Mouse (Mus musculus): Measurements from ENCODE around the gene Olfr419.

Gene Olfr419

DNA sequence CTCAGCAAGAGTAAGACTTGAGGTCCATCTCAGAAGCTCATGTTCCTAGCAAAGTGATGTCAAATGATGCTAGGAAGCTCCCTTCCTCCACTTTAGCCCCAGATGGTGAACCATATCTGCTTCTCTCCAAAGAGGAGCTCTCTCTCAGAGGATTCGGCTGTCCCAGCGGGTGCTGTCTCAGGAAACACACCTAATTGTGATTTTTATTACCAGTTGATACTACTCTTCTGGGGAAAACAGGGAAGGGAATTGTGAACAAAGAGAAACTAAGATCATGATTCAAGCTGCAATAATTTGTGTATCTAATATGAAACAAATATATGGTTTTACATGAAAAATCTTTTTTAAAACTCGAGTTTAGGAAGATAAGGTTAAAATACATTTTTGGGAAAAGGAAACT, at the start of gene Olfr419:
Gene Olfr419, minus strand, starts transcription at position 101 of the 400 bp plus-strand sequence.
- DNase-seq (ENCODE audit: low spot score in 2 of 2): no peak

DNA sequence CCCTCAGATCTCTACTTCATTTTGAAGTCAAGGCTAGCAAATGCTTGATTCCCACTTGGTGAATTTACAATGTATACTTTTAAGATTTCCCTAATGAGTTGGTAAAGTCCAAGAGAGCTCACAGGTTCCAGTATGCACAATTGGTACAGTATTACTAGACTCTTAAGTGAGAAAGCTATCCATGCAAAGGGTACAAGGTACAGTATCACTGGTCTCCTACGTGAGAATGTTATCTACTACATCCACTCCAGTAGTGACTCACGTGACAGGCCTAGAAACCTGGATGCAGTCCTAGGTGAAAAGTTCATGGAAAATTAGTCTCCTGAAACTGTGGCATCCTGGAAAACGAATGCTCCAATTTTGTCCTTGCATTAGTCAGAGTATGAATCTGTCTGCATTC, 18.8 kb upstream of the Olfr419 start:
- no peak for DNase-seq (ENCODE audit: low spot score in 2 of 2)

DNA sequence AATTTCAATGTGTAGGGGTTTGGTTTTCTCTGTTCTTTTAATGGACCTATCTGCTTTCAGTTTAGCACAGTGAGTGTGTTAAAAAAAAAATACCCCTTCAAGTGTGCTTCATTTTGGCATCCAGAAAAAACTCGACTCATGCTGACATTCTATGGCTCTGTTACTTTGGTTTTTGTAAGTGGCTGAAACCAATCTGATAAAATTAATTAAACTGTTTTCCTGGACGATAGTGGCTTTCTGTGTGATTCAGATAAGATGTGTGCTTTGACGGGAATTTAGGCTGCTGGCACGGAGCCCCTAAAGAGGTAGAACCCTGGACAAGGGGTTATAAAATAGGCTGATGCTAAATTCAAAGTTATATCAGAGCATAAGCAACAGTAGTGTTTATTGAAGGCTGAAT, 17.3 kb upstream of the Olfr419 start:
- no peak for DNase-seq (ENCODE audit: low spot score in 2 of 2)

DNA sequence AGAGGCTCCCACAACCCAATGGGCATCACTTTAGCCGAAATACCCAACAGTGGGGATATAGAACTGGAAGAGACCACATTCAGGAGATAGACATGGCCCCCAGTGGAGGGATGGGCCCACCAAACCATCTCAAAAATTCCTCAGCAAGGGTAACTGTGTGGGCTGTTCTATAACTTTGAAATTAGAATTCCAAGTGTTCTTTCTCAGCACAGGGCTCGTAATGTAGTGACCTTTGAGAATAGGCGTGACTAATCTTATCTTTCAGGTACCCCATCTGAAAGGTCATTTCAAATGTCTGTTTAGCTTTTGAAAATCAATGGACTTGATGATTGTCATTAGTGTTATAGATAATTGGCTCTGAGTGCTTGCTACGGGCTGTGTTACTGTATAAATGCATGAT, 16.0 kb upstream of the Olfr419 start:
- DNase-seq (ENCODE audit: low spot score in 2 of 2): no peak

DNA sequence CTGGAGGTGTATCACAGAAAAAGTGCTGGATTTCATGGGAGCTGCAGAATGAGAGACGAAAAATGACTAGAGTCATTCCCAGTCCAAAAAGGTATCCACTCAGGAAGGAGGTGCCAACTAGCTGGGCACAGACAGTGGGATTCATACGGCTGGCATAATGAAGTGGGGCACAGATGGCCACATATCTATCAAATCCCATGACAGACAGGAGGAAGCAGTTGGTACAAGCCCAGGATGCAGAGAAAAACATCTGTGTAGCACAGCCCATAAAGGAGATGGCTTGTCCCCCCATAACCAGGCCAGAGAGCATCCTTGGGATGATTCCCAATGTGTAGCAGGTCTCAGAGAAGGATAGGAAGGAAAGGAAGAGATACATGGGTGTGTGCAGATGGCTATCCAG, 1.5 kb downstream of the Olfr419 start:
- no peak for DNase-seq (ENCODE audit: low spot score in 2 of 2)

DNA sequence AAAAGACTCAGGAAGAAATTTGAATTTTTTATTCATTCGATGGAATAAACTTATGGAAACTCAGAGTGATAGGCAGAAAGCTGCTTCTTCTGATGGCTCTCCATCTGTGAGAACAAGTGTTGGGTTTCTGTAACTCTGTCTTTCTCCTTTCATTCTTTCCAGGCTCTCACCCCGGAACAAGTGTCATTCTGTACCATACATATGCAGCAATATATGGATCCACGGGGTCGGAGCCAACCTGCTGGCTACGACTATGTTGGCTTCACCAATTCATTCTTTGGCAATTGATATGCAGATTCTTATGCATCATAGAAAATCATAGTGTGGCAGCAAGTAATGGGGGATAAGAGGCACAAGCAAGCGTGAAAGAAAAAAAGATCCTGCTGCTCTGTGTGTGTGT, 4.7 kb downstream of the Olfr419 start:
- DNase-seq (ENCODE audit: low spot score in 2 of 2): no peak

DNA sequence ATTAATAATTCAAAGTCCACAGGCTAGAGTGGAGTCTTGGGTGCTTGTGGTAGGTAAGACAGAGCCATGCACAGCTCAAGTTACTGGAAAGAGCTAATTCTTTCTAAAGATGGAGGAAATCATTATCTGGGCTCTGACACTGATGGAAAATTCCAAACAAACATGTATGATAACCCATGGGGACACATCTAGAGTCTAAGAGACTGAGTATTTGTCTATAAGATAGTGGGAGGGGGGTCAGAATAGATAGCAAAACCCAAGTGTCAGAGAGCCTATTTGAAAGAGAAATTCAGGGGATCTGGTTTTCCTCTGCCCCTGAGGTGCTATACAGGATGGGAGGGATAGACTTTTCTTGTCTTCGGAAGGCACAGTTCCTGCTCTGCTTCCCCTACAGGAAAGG, 5.8 kb downstream of the Olfr419 start:
- no peak for DNase-seq (ENCODE audit: low spot score in 2 of 2)

DNA sequence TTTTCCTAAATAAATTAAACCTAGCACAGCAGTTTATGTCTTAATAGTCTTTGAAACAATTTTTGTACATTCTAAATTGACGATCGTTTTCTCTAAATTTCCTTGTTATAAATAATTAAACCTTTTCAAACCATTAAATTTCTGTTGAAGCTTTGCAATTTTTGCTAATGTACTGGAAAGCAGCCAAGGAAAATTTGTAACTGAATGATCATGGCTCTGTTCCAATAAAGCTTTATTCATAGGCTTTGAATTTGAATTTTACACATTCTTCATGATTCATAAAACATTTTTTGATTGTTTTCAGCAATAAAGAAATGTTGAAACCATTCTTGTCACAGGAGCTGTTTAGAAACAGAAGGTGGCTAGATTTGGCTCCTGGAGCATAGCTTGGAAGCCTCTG, 7.2 kb downstream of the Olfr419 start:
- DNase-seq (ENCODE audit: low spot score in 2 of 2): no peak

DNA sequence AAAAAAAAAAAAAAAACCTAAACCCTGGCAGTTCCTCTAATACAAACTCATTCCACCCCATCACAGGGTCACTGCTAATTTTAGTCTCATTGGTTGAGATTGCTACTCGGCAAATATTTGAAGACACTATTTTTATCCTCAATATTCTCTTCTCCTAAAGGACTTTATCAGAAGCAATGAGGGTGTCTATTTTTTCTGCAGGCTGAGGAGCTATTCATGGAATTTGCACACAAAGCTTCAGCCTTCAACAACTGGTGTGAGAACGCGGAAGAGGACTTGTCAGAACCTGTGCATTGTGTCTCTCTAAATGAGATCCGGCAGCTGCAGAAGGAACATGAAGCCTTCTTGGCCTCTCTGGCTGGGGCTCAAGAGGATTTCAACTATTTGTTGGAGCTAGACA, 11.9 kb downstream of the Olfr419 start:
- no peak for DNase-seq (ENCODE audit: low spot score in 2 of 2)

DNA sequence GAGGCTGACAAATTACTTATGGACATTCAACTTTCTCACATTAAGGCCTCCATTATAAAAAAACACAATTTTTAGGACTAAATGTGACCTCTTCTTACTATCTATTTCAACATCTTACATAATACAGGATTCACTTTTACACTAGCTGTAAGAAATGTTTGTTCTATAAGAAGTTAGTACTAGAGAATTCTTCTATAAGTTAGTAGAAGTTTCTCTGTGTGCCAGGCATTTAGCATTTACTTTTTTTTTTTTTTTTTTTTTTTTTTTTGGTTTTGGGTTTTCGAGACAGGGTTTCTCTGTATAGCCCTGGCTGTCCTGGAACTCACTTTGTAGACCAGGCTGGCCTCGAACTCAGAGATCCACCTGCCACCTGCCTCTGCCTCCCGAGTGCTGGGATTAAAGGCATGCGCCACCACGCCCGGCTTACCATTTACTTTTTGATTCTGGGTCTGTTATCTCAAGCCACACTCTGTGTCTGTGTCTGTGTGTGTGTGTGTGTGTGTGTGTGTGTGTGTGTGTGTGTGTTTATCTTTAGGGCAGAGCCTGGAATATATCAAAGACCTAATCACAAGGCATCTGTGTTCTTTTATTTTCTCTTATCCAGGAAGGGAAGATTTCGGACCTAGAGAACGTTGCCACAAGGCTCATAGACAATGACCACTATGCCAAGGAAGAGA, 35.2 kb downstream of the Olfr419 start:
- no peak for DNase-seq (ENCODE audit: low spot score in 2 of 2)

DNA sequence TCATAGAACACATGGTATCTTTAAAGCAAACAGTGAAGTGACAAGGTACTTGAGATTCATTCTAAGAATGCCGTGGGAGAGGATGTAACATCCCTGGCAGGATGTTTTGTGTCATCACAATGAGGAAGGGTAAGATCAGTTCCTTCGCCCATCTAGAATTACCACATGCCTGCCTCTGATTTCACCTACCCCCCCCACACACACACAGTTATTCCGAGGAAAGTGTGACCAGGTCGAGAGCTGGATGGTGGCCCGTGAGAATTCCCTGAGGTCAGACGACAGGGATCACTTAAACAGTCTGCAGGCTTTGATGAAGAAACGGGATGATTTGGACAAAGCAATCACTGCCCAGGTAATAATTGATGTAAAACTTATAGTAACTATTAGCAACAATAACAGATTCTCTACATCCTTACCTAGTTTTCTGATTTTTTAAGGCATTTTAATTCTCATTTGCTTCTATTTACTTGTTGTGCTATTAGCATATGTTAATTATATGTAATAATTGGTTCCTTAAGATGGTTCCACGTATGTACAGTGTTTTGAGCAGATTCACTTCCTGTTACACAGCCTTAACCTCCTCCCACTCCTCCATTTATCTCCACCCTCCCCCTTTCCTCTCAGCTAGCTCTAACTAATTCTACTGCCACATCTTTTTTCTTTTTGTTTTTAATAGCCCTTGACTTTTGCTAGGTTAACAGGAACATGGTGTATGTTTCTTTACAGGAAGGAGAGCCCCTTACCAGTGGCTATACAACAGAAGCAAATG, 36.4 kb downstream of the Olfr419 start:
- no peak for DNase-seq (ENCODE audit: low spot score in 2 of 2)

DNA sequence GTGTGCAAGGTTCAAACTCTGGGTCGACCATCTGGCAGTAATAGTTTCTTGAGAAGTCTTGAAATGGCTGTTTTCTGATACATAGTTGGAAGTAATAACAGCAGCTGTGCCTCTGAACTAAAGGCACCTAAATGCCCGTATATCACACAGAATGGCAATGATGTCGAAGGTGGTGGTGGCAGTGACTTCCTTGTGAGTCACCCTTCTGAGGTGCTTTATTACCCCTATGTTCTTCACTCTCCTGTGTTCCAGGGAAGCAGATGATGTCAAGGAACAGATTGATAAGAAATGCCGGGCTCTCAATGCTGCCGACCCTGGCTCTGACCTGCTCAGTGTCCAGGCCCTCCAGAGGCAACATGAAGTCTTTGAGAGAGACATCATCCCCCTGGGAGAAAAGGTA, 39.6 kb downstream of the Olfr419 start:
- DNase-seq (ENCODE audit: low spot score in 2 of 2): no peak

DNA sequence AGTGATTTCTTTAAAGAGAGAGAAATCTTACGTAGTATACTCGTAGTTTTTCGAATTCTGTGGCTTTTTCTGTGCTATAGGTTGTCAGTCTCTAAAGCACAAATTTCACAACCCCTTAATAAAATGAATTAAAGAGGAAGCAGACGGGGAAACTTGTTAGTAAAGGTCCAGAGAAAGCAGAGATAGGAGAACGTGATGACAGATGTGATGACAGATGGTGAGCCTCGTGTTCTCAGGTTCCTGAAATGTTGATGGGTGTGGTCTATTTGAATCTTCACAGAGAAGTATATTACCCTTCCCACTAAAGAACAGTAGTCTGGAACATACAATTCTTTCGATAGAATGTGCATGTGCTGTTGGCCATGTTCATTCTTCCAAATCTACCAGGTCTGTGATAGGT, 47.2 kb downstream of the Olfr419 start:
- DNase-seq (ENCODE audit: low spot score in 2 of 2): no peak

Data from cerebellum, postnatal 4 days (tissue).